Mouse (Mus musculus): ENCODE measurements around the gene Ocel1. TPM values are rescaled to one million over a fixed set of nuclear protein-coding genes. Genes with fewer than 3 reads are reported as not detected.

Gene Ocel1
- polyA plus RNA-seq, 1 experiment = 79.6 TPM

- Histone ChIP-seq H3K27me3 (replicated peaks) (no peaks in the 10 kb centered on the region), H3K4me1 (peaks cover 49% of the 10 kb centered on the region), H3K9me3 (no peaks in the 10 kb centered on the region), H3K36me3 (replicated peaks; ENCODE audit: low read length) (peaks cover 56% of the 10 kb centered on the region), H3K4me3 (replicated peaks) (no peak overlapping the region)
- no peak for TF ChIP-seq GATA1 (IDR thresholded peaks at IDR 0.05; ENCODE audit: borderline replicate concordance, low read length)
- no peak for TF ChIP-seq FLI1 (IDR thresholded peaks at IDR 0.05; ENCODE audit: low read length)
Measured at GRCm38 (mm10) chr8:71401454-71401853, 30.4 kb downstream of the Ocel1 start.

GRCm38 (mm10) chr8:71402446-71402964, 31.4 kb downstream of the Ocel1 start:
- H3K4me3 ChIP-seq (replicated peaks) = no peak overlapping the region
- peaks cover 60% of the 10 kb centered on the region for H3K36me3 ChIP-seq (replicated peaks; ENCODE audit: low read length)
- H3K4me1 ChIP-seq = peaks cover 52% of the 10 kb centered on the region
- no peaks in the 10 kb centered on the region for H3K27me3 ChIP-seq (replicated peaks)
- H3K9me3 ChIP-seq = no peaks in the 10 kb centered on the region
- TF ChIP-seq FLI1 (IDR thresholded peaks at IDR 0.05; ENCODE audit: low read length) = no peak
- no peak for TF ChIP-seq GATA1 (IDR thresholded peaks at IDR 0.05; ENCODE audit: borderline replicate concordance, low read length)

GRCm38 (mm10) chr8:71403107-71403885, 32.2 kb downstream of the Ocel1 start:
- peaks cover 51% of the 10 kb centered on the region for H3K4me1 ChIP-seq
- H3K4me3 ChIP-seq (replicated peaks) = no peak overlapping the region
- no peak for TF ChIP-seq FLI1 (IDR thresholded peaks at IDR 0.05; ENCODE audit: low read length)
- no peak for TF ChIP-seq GATA1 (IDR thresholded peaks at IDR 0.05; ENCODE audit: borderline replicate concordance, low read length)
- no peaks in the 10 kb centered on the region for H3K27me3 ChIP-seq (replicated peaks)
- H3K9me3 ChIP-seq = no peaks in the 10 kb centered on the region
- H3K36me3 ChIP-seq (replicated peaks; ENCODE audit: low read length) = peaks cover 61% of the 10 kb centered on the region

GRCm38 (mm10) chr8:71404011-71404410, 32.9 kb downstream of the Ocel1 start:
- H3K36me3 ChIP-seq (replicated peaks; ENCODE audit: low read length) = peaks cover 63% of the 10 kb centered on the region
- no peaks in the 10 kb centered on the region for H3K27me3 ChIP-seq (replicated peaks)
- no peaks in the 10 kb centered on the region for H3K9me3 ChIP-seq
- peaks cover 53% of the 10 kb centered on the region for H3K4me1 ChIP-seq
- peak overlapping the region; percentile 52 for H3K4me3 ChIP-seq (replicated peaks)
- TF ChIP-seq FLI1 (IDR thresholded peaks at IDR 0.05; ENCODE audit: low read length) (no peak), GATA1 (IDR thresholded peaks at IDR 0.05; ENCODE audit: borderline replicate concordance, low read length) (no peak)

- Histone ChIP-seq H3K27me3 (replicated peaks) (no peaks in the 10 kb centered on the region), H3K36me3 (replicated peaks; ENCODE audit: low read length) (peaks cover 64% of the 10 kb centered on the region), H3K4me3 (replicated peaks) (peak overlapping the region; percentile 4)
Measured at GRCm38 (mm10) chr8:71404951-71405351, 33.9 kb downstream of the Ocel1 start.

GRCm38 (mm10) chr8:71405401-71406098, 34.5 kb downstream of the Ocel1 start, which contains the start of gene Ankle1:
Gene Ankle1 (plus strand): TSS chr8:71406010.
- no peaks in the 10 kb centered on the region for H3K9me3 ChIP-seq
- TF ChIP-seq GATA1 (IDR thresholded peaks at IDR 0.05; ENCODE audit: borderline replicate concordance, low read length) = no peak
- peak; percentile 43; the same call in 1 of the 2 replicates for TF ChIP-seq FLI1 (IDR thresholded peaks at IDR 0.05; ENCODE audit: low read length)
- H3K4me3 ChIP-seq (replicated peaks) = peak within 1 kb of the TSS; percentile 97
- peaks cover 53% of the 10 kb centered on the region for H3K4me1 ChIP-seq
- H3K27me3 ChIP-seq (replicated peaks) = no peaks in the 10 kb centered on the region
- H3K36me3 ChIP-seq (replicated peaks; ENCODE audit: low read length) = peaks cover 62% of the 10 kb centered on the region

More at GRCm38 (mm10) chr8:71404951-71405351, 33.9 kb downstream of the Ocel1 start:
- Histone ChIP-seq H3K9me3 (no peaks in the 10 kb centered on the region), H3K4me1 (peaks cover 53% of the 10 kb centered on the region)
- TF ChIP-seq GATA1 (IDR thresholded peaks at IDR 0.05; ENCODE audit: borderline replicate concordance, low read length) = no peak
- TF ChIP-seq FLI1 (IDR thresholded peaks at IDR 0.05; ENCODE audit: low read length) = no peak

- no peak for TF ChIP-seq GATA1 (IDR thresholded peaks at IDR 0.05; ENCODE audit: borderline replicate concordance, low read length)
- TF ChIP-seq FLI1 (IDR thresholded peaks at IDR 0.05; ENCODE audit: low read length) = no peak
- no peaks in the 10 kb centered on the region for H3K9me3 ChIP-seq
- H3K27me3 ChIP-seq (replicated peaks) = no peaks in the 10 kb centered on the region
- H3K4me3 ChIP-seq (replicated peaks) = peak overlapping the region; percentile 97
- H3K4me1 ChIP-seq = peaks cover 55% of the 10 kb centered on the region
- peaks cover 55% of the 10 kb centered on the region for H3K36me3 ChIP-seq (replicated peaks; ENCODE audit: low read length)
Measured at GRCm38 (mm10) chr8:71406099-71407015, 35.3 kb downstream of the Ocel1 start.

- H3K9me3 ChIP-seq = no peaks in the 10 kb centered on the region
- no peaks in the 10 kb centered on the region for H3K27me3 ChIP-seq (replicated peaks)
- no peak for TF ChIP-seq FLI1 (IDR thresholded peaks at IDR 0.05; ENCODE audit: low read length)
- TF ChIP-seq GATA1 (IDR thresholded peaks at IDR 0.05; ENCODE audit: borderline replicate concordance, low read length) = no peak
- H3K4me1 ChIP-seq = peaks cover 62% of the 10 kb centered on the region
- no peak overlapping the region for H3K4me3 ChIP-seq (replicated peaks)
- H3K36me3 ChIP-seq (replicated peaks; ENCODE audit: low read length) = peaks cover 50% of the 10 kb centered on the region
Measured at GRCm38 (mm10) chr8:71407441-71407840, 36.3 kb downstream of the Ocel1 start.

- H3K27me3 ChIP-seq (replicated peaks) = no peaks in the 10 kb centered on the region
- no peak for TF ChIP-seq FLI1 (IDR thresholded peaks at IDR 0.05; ENCODE audit: low read length)
- no peak for TF ChIP-seq GATA1 (IDR thresholded peaks at IDR 0.05; ENCODE audit: borderline replicate concordance, low read length)
- peaks cover 58% of the 10 kb centered on the region for H3K4me1 ChIP-seq
- peak overlapping the region; percentile 24 for H3K4me3 ChIP-seq (replicated peaks)
- H3K36me3 ChIP-seq (replicated peaks; ENCODE audit: low read length) = peaks cover 43% of the 10 kb centered on the region
- H3K9me3 ChIP-seq = no peaks in the 10 kb centered on the region
Measured at GRCm38 (mm10) chr8:71408231-71408630, 37.1 kb downstream of the Ocel1 start.

Data from megakaryocyte, embryonic 14.5 days (primary cell).